Mouse (Mus musculus) kidney, postnatal 25 days (tissue): ENCODE data around the gene Itgb3bp.

Experiments used
- DNase-seq, 2 experiments: peaks; one replicate each; pipeline ENCODE4 v3.0.0; 2021; ENCODE audit warnings: mixed read lengths in 2 of 2

The Itgb3bp gene

GRCm38 (mm10) chr4:99929613-99930517 is at the start of gene Itgb3bp:
Itgb3bp (minus strand) TSS chr4:99929813.
- DNase-seq, result peak; percentile 86 to 93

GRCm38 (mm10) chr4:99979326-99979725 is 49.7 kb upstream of the Itgb3bp start:
- DNase-seq, result no peak

GRCm38 (mm10) chr4:99974375-99974774 is 44.8 kb upstream of the Itgb3bp start:
- peak; percentile 9 to 43 for DNase-seq

- DNase-seq, result no peak
Observed at GRCm38 (mm10) chr4:99973931-99974330, 44.3 kb upstream of the Itgb3bp start.

- DNase-seq, result no peak
Observed at GRCm38 (mm10) chr4:99972886-99973285, 43.3 kb upstream of the Itgb3bp start.

- DNase-seq, result peak in 1 of 2 experiments; percentile 16
Observed at GRCm38 (mm10) chr4:99970097-99970496, 40.5 kb upstream of the Itgb3bp start.

GRCm38 (mm10) chr4:99969328-99969727 is 39.7 kb upstream of the Itgb3bp start:
- DNase-seq, result peak; percentile 63 to 81

- DNase-seq, result no peak
Observed at GRCm38 (mm10) chr4:99966555-99966954, 36.9 kb upstream of the Itgb3bp start.

GRCm38 (mm10) chr4:99959308-99959707 is 29.7 kb upstream of the Itgb3bp start:
- no peak for DNase-seq

- DNase-seq, result no peak
Observed at GRCm38 (mm10) chr4:99958084-99958815, 28.6 kb upstream of the Itgb3bp start.

GRCm38 (mm10) chr4:99957186-99957585 is 27.6 kb upstream of the Itgb3bp start:
- no peak for DNase-seq

- DNase-seq, result no peak
Observed at GRCm38 (mm10) chr4:99955396-99955795, 25.8 kb upstream of the Itgb3bp start.

- no peak for DNase-seq
Observed at GRCm38 (mm10) chr4:99953904-99954303, 24.3 kb upstream of the Itgb3bp start.

GRCm38 (mm10) chr4:99947896-99948295 is 18.3 kb upstream of the Itgb3bp start:
- DNase-seq, result no peak

GRCm38 (mm10) chr4:99947192-99947591 is 17.6 kb upstream of the Itgb3bp start:
- no peak for DNase-seq

- DNase-seq, result no peak
Observed at GRCm38 (mm10) chr4:99946516-99946915, 16.9 kb upstream of the Itgb3bp start.

- no peak for DNase-seq
Observed at GRCm38 (mm10) chr4:99945011-99945410, 15.4 kb upstream of the Itgb3bp start.

- no peak for DNase-seq
Observed at GRCm38 (mm10) chr4:99944606-99945005, 15.0 kb upstream of the Itgb3bp start.

- peak; percentile 40 to 67 for DNase-seq
Observed at GRCm38 (mm10) chr4:99941655-99942414, 12.2 kb upstream of the Itgb3bp start.

GRCm38 (mm10) chr4:99939711-99940505 is 10.3 kb upstream of the Itgb3bp start:
- no peak for DNase-seq

- DNase-seq, result no peak
Observed at GRCm38 (mm10) chr4:99936278-99936677, 6.7 kb upstream of the Itgb3bp start.

- peak; percentile 60 to 61 for DNase-seq
Observed at GRCm38 (mm10) chr4:99934859-99935258, 5.2 kb upstream of the Itgb3bp start.
